Mouse (Mus musculus) hindbrain, embryonic 16.5 days (tissue): Measurements from ENCODE around the gene Apoh. TPM values are rescaled to one million over a fixed set of nuclear protein-coding genes. Genes with fewer than 3 reads are reported as not detected.

Experiments
- ATAC-seq: fragments of 200-750 bp; cut with Nextera tagmentation; 2 replicates; pipeline ENCODE4 v1.8.0; 2017; ENCODE audit warnings: moderate TSS enrichment, moderate library complexity
- H3K27ac ChIP-seq: fragments of 300-500 bp; sonication (generic); 2 replicates; pipeline ENCODE4 v1.5.1; 2014; ENCODE audit warnings: low read depth, mild to moderate bottlenecking, control low read depth, low read length, moderate library complexity
- H3K27me3 ChIP-seq: fragments of 300-500 bp; sonication (generic); replicated peaks from 2 replicates; pipeline ENCODE4 v1.6.1; 2014; ENCODE audit warnings: low read length; ENCODE audit not compliant: control insufficient read depth, insufficient read depth
- H3K36me3 ChIP-seq: fragments of 300-500 bp; sonication (generic); 2 replicates; pipeline ENCODE4 v1.6.1; 2014; ENCODE audit warnings: mild to moderate bottlenecking, low read length, moderate library complexity, mixed read lengths; ENCODE audit not compliant: control insufficient read depth, insufficient read depth
- H3K4me1 ChIP-seq: fragments of 300-500 bp; sonication (generic); 2 replicates; pipeline ENCODE4 v1.6.1; 2014; ENCODE audit warnings: low read depth, low read length; ENCODE audit not compliant: control insufficient read depth, insufficient read depth
- H3K4me2 ChIP-seq: fragments of 300-500 bp; sonication (generic); 2 replicates; pipeline ENCODE4 v1.6.1; 2014; ENCODE audit warnings: mild to moderate bottlenecking, low read length, control low read depth, moderate library complexity
- H3K4me3 ChIP-seq: fragments of 300-500 bp; sonication (generic); 2 replicates; pipeline ENCODE4 v1.5.1; 2014; ENCODE audit warnings: mild to moderate bottlenecking, low read length, control low read depth, moderate library complexity
- H3K9ac ChIP-seq: fragments of 300-500 bp; sonication (generic); 2 replicates; pipeline ENCODE4 v1.6.1; 2014; ENCODE audit warnings: low read depth, mild to moderate bottlenecking, control low read depth, low read length, moderate library complexity
- H3K9me3 ChIP-seq: fragments of 300-500 bp; sonication (generic); 2 replicates; pipeline ENCODE4 v1.6.1; 2014; ENCODE audit warnings: mild to moderate bottlenecking, low read length, moderate library complexity; ENCODE audit not compliant: control insufficient read depth
- WGBS: fragments of 180-500 bp; shearing (Covaris S2); extraction: QIAGEN DNeasy Blood & Tissue Kit; methylation state at CpG from one replicate; pipeline ENCODE4 v1.1.7; 2014; 5-methylcytosine and 5-hydroxymethylcytosine counted together
- polyA plus RNA-seq: library from polyadenylated mRNA; unstranded; fragments of >200 nt; fragmentation: Nextera tagmentation; extraction: Ambion mirVana; gene quantifications from 2 replicates; pipeline ENCODE4 v1.2.1, GENCODE M21; 2015

Apoh gene
- polyA plus RNA-seq, 1 experiment from 2014 or later = 0.43 TPM

DNA sequence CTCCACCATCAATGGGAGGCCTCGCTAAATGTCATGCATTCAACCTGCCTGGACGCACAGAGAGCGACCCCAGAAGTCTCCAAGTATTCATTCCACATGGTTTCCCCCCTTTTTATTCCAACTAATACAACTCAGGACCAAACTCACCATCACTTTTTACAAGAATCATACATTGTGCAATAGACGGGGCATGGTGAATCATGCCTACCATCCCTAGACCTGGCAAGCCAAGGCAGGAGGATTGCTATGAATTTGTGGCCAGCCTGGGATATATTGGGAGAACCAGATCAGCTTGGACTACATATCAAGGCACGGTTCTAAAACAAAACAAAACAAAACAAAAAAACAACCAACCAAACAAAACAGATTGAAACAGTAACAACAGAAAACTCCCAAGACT is 19.8 kb downstream of the Apoh start:
- Histone ChIP-seq H3K9ac (no peak overlapping the region), H3K9me3 (no peaks in the 10 kb centered on the region)
- WGBS = 95% methylated on average over 5 of the region's 5 CpGs

DNA sequence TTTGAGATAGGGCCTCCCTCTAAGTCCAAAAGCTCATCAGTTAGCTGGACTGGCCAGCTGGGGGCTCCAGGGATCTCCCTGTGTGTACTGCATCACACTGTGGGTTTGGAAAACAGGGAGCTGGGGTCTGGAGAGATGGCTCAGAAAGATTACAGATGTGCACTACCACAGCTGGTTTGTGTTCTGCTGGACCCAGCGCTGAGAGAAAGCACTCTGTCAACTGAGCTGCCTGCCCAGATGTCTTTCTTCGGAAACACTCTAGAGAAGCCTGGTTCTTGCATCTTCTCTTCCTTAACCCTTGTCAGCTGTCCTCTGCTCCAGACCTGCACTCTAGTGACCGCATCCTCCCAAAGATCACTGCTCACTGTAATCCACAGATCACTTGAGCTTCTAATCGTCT is 20.8 kb downstream of the Apoh start:
- no peak overlapping the region for H3K27ac ChIP-seq
- no peaks in the 10 kb centered on the region for H3K36me3 ChIP-seq
- no peak for ATAC-seq
- WGBS = 82% methylated on average over 4 of the region's 4 CpGs
- no peak overlapping the region for H3K4me2 ChIP-seq
- no peaks in the 10 kb centered on the region for H3K9me3 ChIP-seq
- no peak overlapping the region for H3K9ac ChIP-seq
- H3K27me3 ChIP-seq = no peaks in the 10 kb centered on the region
- H3K4me3 ChIP-seq = no peak overlapping the region
- H3K4me1 ChIP-seq = no peaks in the 10 kb centered on the region

More for the DNA sequence above, 19.8 kb downstream of the Apoh start:
- H3K4me3 ChIP-seq = no peak overlapping the region
- H3K4me2 ChIP-seq = no peak overlapping the region
- H3K36me3 ChIP-seq = no peaks in the 10 kb centered on the region
- no peaks in the 10 kb centered on the region for H3K27me3 ChIP-seq
- H3K27ac ChIP-seq = no peak overlapping the region
- no peak for ATAC-seq
- H3K4me1 ChIP-seq = no peaks in the 10 kb centered on the region

DNA sequence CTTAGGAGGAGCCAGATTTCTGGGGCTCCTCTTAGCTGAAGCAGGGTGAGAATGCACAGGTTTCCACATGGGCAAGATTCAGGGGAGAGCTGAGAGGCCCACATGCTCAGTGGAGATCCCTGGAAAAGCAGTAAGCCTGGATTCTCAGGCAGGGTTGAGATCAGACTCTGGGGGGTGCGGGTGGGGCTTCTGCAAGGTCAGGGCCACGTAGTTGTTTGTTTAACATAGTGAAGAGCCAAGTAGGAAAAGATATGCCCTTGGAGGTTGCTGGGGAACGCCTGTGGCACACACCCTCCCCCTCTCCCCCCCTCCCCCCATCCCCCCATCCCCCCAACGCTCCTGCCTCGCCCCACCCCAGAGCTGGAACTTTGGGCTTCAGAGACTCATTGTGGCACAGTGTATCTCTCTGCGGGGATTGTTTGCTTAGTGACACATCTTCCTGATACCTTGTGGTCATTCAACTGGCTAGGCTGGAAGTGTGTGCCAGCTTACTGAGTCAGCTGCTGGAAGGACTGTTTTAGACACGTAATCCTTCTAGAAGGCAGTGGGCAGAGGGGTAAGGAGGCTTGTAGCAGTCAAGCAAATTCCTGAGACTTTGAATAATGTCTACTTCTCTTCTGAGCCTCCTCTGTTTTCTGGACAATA is 21.9 kb downstream of the Apoh start:
- no peaks in the 10 kb centered on the region for H3K27me3 ChIP-seq
- no peaks in the 10 kb centered on the region for H3K9me3 ChIP-seq
- no peaks in the 10 kb centered on the region for H3K36me3 ChIP-seq
- no peak overlapping the region for H3K4me2 ChIP-seq
- no peaks in the 10 kb centered on the region for H3K4me1 ChIP-seq
- H3K4me3 ChIP-seq = no peak overlapping the region
- H3K27ac ChIP-seq = no peak overlapping the region
- ATAC-seq = no peak
- H3K9ac ChIP-seq = no peak overlapping the region
- WGBS = 61% methylated on average over 5 of the region's 7 CpGs

DNA sequence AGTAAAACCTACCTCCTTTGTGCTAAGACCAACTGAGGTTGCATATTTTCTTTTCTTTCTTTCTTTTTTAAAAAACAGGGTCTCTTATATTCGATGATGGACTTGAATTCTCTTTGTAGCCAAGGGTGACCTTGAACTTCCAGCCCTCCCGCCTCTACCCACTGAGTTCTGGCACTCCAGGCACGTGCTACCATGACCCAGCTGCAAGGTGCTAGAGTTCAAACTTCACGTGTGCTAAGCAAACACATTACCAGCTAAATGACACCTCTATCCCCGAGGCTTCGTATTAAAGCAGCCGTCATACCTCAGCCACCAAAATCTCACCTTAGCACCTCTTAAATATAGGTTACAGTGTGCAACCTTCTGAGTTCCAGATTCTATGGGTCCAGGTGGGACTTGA is 22.4 kb downstream of the Apoh start:
- H3K27ac ChIP-seq = no peak overlapping the region
- 76% methylated on average over 7 of the region's 7 CpGs for WGBS
- H3K4me3 ChIP-seq = no peak overlapping the region
- H3K9ac ChIP-seq = no peak overlapping the region
- no peak for ATAC-seq
- no peak overlapping the region for H3K4me2 ChIP-seq
- no peaks in the 10 kb centered on the region for H3K9me3 ChIP-seq
- H3K36me3 ChIP-seq = no peaks in the 10 kb centered on the region
- no peaks in the 10 kb centered on the region for H3K27me3 ChIP-seq
- no peaks in the 10 kb centered on the region for H3K4me1 ChIP-seq

DNA sequence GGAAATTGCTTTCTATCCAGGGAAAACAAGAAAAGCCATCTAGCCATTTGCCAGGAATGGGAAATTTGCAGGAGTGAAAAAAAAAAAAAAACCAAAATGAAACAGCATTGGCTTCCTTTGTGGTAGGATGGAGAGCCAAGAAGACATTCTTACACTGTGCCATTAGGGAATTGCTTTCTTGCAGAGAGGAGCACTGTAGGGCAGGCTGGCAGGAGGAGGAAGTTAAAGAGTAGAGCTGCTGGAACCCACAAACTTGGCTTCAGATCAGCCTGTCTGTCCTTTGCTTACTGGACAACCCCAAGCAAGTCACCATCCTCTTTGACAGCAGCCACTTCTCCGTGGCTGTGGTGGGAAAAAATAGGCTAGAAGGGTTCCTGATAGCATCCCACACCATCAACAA is 23.9 kb downstream of the Apoh start:
- ATAC-seq = no peak
- WGBS = 82% methylated on average over 1 of the region's 1 CpGs

DNA sequence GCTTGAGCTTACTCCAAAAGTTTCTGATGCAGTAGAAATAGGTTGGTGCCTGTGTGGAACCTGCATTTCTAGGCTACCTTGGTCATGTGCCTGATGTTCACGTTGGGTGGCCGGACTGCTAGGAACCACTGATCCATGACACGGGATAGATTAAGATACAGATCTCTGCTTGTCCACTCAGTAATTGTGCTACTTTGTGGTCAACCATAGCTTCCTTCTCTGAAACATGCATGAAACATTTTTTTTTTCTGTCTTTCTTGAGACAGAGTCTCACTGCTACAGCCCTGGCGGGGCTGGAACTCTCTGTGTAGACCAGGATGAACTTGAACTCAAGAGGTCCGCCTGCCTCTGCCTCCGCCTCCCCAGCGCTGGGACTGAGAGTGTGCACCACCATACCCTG is 33.7 kb downstream of the Apoh start:
- H3K9me3 ChIP-seq = no peaks in the 10 kb centered on the region
- no peak overlapping the region for H3K4me2 ChIP-seq
- H3K4me3 ChIP-seq = no peak overlapping the region
- no peak overlapping the region for H3K27ac ChIP-seq
- H3K27me3 ChIP-seq = no peaks in the 10 kb centered on the region
- H3K36me3 ChIP-seq = no peaks in the 10 kb centered on the region
- no peak for ATAC-seq
- H3K9ac ChIP-seq = no peak overlapping the region
- 92% methylated on average over 7 of the region's 7 CpGs for WGBS
- H3K4me1 ChIP-seq = peaks cover 4% of the 10 kb centered on the region

More for the DNA sequence above, 23.9 kb downstream of the Apoh start:
- Histone ChIP-seq H3K4me2 (no peak overlapping the region), H3K4me3 (no peak overlapping the region), H3K9ac (no peak overlapping the region), H3K27me3 (no peaks in the 10 kb centered on the region), H3K27ac (no peak overlapping the region), H3K9me3 (no peaks in the 10 kb centered on the region), H3K4me1 (no peaks in the 10 kb centered on the region), H3K36me3 (no peaks in the 10 kb centered on the region)

DNA sequence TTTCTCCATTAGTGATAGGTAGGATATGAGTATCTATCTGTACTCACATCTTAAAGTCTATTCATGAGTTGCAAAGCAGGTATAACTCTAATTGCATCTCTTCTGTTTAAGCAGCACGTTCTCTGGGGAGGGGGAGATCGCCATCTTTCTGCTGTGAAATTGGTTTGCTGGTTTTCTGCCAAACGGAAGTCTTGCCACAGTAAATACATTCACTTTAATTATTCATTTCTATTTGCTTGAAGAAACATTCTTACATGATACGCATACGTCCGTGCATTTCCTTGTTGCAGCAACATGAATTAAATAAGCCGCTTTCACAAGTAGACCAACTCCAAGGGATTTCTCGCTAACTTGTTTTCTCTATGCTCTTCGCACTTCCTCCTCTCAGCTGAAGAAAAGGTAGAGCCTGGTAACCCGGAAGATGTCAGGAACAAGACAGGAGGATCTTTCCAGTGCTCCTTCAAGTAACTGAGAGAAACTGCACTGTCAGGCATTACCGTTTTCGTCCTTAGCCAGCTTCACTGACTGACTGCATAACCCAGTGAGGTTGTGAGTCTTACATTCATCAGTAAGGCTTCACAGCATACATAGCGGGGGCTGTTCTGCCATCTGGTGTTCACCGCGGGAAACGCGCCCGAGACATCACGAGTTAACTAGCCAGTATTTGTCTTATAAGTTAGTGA is 34.7 kb downstream of the Apoh start:
- Histone ChIP-seq H3K9ac (no peak overlapping the region), H3K36me3 (no peaks in the 10 kb centered on the region), H3K4me1 (peaks cover 4% of the 10 kb centered on the region), H3K4me2 (peak overlapping the region; percentile 32), H3K9me3 (no peaks in the 10 kb centered on the region), H3K4me3 (no peak overlapping the region), H3K27ac (no peak overlapping the region), H3K27me3 (no peaks in the 10 kb centered on the region)
- WGBS = 30% methylated on average over 19 of the region's 19 CpGs
- ATAC-seq = peak; percentile 90

DNA sequence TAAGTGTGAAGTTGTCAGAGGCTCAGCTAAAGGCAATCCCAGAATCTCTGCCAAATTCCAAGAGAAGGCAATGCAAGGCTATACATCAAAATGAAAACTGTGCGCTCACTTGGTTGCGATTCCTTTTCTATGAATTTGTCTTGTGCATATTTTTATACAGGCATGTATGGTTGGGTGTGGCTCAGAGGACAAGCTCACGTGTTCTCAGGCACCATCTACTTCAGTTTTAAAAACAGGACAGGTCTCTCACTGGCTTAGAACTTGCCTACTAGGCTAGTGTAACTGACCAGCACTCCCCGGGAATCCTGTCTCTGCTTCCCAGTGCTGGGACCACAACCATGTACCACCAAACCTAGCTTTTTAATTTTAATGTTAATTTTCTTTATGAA is 35.2 kb downstream of the Apoh start:
- H3K4me1 ChIP-seq = peaks cover 4% of the 10 kb centered on the region

DNA sequence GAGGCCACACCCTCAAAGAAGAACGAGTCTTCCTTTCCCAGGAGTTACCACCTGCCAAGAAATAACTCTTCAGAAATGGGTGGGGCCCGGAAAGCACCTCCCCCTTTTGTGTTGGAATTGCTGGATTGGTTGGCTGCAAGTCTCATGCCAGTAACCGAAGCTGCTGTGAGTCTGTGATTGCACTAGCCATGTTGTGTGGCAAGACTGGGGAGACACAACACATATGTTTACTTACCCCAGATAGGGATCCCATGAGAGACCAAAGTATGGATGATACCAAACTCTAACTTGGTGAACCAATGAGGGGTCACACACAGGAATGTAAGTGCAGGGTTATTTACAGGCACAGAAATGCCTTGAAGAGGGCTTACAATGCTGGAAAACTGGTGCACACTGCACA is 39.5 kb downstream of the Apoh start:
- ATAC-seq = no peak
- H3K36me3 ChIP-seq = no peaks in the 10 kb centered on the region
- H3K9ac ChIP-seq = no peak overlapping the region
- 84% methylated on average over 3 of the region's 3 CpGs for WGBS
- peaks cover 6% of the 10 kb centered on the region for H3K4me1 ChIP-seq
- H3K9me3 ChIP-seq = no peaks in the 10 kb centered on the region
- no peak overlapping the region for H3K4me2 ChIP-seq
- H3K4me3 ChIP-seq = no peak overlapping the region
- H3K27me3 ChIP-seq = no peaks in the 10 kb centered on the region
- no peak overlapping the region for H3K27ac ChIP-seq

More for the DNA sequence above, 35.2 kb downstream of the Apoh start:
- Histone ChIP-seq H3K9me3 (no peaks in the 10 kb centered on the region), H3K27ac (no peak overlapping the region), H3K4me2 (no peak overlapping the region), H3K4me3 (no peak overlapping the region), H3K27me3 (no peaks in the 10 kb centered on the region), H3K36me3 (no peaks in the 10 kb centered on the region), H3K9ac (no peak overlapping the region)
- 82% methylated on average over 4 of the region's 4 CpGs for WGBS
- ATAC-seq = peak; percentile 6; the same call in 1 of the 2 replicates
